Mouse (Mus musculus): ENCODE results near the gene Lmln.
"Not testable (repeated sequence)": the region's sequence is repeated elsewhere in the genome, so short reads cannot be mapped to it uniquely, and the experiment has no call there.

The Lmln gene

GRCm38 (mm10) chr16:33174695-33175094, 112.4 kb downstream of the Lmln start:
- DNase-seq (ENCODE audit: extremely low read depth, insufficient read length, low spot score): no peak

GRCm38 (mm10) chr16:33176831-33177230, 114.5 kb downstream of the Lmln start:
- not testable (repeated sequence) for DNase-seq (ENCODE audit: extremely low read depth, insufficient read length, low spot score)

Data from 3134 (cell line).